Mouse (Mus musculus): Measurements from ENCODE around the gene Cnot3. TPM values are rescaled to one million over a fixed set of nuclear protein-coding genes. Genes with fewer than 3 reads are reported as not detected.

The Cnot3 gene
- 6.9 TPM for polyA plus RNA-seq (2014; fragmentation: Illumina TruSeq; extraction: RNeasy Lipid Tissue Mini Kit (QIAGEN cat#74804); ENCODE audit: low replicate concordance)

DNA sequence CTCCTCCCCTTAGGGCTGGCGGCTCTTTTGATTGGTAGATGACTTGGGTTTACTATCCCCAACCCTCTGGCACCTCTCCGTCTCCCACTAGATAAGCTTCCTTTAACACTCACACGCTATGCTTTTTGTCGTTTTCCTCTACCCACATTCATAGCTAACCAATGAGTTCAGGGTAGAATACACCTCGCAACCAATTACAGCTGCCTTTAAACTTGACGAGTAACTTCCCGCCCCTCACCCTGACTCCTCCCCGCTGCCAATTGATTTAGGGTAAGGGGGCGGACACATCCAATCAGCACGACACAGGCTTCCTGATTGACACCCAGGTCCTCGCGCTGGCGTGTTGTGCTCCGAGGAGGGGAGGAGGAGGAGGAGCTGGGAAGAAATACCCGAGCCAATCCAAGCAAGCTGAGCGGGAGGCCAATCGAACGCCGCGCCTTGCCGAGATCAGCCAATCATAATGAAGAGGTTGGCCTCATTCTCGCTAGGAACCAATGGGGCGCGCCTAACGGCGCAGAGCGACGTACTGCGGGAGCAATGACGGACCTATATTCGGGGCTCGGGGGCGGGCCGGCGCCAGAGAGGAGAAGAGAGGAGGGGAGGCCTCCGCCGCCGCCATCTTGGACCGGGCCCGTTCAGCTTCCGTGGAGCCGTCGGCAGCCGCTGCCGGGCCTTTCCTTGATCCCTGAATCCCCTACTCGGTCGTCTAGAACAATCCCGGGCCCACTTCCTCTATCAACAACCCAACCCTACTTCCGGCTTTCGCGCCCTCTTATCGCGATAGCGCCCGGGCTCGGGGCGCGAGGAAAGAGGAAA, at the start of gene Cnot3:
Cnot3 (plus strand) TSS at position 597 of the 816 bp plus-strand sequence.

DNA sequence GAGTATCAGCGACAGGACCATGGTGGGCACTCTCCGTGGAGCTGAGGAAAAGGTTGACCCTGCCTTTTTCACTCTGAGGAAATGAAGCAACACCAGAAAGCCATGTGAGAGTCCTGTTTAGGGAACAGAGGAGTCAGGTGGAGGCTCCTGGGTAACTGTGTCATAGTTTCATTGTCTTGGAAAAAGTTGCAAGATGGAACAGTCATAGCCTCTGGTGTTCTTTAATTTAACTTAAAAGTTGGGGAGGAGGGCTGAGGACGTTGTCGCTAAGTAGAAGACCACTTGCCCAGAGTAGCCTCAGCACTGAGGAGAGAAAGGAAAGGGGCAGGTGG, 29.0 kb upstream of the Cnot3 start, which contains the start of gene Oscar:
Oscar (minus strand) TSS at position 101 of the 332 bp plus-strand sequence.

DNA sequence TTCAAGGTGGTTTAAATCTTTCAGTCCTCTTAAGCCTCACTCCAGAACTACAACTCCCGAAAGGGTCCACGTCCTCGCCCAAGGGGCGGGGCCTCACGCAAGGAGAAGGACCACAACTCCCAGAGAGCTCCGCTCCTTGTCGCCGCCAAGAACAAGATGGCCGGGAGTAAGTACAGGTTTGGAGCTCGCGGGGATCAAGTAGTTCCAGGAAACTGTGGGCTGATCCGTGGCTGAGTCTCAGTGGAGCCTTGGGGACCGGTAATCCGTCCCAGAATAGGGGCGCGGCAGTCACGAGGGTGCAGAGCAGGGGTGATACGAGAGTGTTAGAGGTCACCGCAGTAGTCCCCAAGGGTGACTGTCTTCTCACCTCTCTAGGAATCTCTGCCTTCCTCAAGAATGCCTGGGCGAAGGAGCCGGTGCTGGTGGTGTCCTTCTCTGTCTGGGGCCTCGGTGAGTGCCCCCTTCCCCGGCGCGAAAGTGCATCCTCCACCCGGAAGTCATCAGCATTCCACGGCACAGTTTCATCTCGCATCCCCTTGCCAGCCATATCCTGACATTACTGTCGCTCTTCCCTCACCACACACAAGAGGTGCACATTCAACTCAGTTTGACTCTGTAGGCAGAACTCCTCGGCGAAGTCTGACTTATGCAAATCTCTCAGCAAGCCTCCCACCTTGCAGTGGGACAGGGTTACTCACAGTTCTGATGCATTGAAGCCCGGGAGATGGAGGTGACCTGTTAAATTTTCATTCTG, 27.6 kb upstream of the Cnot3 start, which contains the start of gene Ndufa3:
Ndufa3 (plus strand) TSS at position 132 of the 754 bp plus-strand sequence.

DNA sequence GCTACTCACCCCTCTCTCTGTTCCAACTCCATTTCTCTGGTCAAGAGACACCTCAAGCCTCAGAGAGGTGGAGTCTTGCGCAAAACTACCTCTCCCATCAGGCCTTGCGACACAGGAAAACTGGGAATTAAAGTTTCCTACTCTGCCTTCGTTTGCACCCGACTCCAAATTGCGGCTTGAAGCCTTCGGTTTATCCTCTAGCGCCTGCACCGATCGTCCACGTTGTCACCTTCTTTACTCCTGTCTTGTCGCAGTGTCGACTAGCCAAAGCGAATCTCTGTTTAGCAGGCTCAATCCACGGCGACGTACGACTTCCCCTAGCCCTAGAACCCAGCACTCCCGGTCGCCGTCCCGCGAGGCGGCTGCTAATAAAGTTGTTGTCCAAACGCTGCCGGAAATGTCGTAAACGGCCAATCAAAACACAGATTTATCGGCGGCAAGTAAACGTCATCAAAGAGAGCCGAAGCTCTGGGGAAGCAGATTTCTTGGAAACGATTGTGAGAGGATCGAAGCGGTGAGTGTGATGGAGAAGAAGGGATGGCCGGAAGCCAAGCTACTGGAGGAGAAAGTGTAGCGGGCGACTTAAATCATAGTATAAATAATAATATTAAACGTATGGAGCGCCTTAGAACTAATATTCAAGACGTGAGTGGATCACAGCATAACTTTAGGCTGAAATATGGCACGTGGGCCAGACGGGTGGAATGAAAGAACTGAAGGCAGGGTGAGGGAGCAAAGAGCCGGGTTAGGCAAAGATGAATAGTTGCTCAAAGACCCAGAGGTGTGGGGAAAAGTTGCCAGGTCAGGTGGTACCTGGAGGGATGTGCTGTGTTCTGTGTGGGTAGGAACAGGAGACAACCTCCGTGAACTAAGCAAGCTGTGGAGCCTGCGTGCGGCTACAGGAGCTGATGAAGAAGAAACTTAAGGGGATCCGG, 15.3 kb upstream of the Cnot3 start, which contains the start of the genes Tfpt and Prpf31:
Tfpt (minus strand) TSS at position 387 of the 935 bp plus-strand sequence.
Prpf31 (plus strand) TSS at position 443 of the 935 bp plus-strand sequence.

DNA sequence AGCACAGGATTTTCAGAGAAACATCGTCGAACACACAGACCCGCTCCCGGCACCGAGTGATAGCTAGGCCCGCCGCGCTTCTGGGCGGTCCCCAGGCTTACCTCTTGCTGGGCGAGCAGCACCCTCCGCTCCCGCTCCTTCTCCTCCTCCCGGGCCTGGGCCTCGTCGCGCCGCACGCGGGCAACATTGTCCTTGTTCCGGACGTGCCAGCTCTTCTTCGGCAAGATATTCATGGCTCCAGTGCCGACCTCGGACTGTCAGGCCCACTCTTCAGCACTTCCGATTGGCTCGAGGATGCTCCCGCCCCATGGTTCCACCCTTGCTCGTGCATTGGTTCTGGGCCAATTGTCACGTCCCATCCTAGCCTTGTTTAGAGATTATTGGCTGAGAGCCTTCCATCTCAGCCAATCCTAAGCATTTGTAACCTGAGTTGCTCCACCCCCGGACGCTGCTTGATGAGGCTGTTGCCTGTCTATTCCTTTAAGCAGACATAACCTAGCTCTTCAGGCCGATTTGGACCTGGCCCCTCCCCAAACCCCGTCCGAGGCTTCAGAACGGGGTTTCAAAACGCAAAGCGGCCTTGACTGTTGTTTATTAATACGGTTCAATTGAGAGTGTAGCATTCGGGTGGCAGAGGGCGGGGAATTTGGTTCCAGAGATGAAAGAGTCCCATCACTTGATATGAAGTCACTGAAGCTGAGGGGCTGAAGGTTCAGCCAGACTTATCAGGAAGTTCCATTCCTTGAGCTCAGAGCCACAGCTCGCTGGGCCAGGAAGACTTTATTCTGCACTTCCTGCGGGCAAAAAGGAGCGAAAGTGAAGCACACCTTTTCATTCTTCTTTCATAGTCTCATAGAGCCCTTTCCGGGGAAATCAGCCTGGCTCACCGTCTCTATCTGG, 20.4 kb downstream of the Cnot3 start, which contains the start of gene Leng1:
Leng1 (minus strand) TSS at position 626 of the 900 bp plus-strand sequence.

DNA sequence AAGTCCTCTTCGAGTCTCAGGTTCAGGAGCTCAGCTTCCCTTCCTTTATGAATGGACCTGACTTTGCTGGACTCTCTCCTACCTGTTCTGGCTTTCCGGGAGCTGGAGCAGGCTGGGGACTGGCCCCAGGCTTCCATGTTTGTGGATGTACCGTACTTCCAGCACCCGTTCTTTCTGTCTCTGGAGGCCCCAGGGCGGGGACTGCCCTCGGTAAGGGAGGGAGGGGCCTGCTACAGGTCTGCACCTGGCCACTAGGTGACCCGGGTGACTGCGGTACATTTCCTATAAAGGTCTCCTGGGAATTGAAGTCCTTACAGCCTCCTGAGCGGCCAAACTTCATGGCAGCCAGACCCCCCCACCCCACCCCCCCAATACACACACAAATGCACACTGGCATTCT, 32.3 kb downstream of the Cnot3 start, which contains the start of gene Tmc4:
Tmc4 (minus strand) TSS at position 212 of the 400 bp plus-strand sequence.

DNA sequence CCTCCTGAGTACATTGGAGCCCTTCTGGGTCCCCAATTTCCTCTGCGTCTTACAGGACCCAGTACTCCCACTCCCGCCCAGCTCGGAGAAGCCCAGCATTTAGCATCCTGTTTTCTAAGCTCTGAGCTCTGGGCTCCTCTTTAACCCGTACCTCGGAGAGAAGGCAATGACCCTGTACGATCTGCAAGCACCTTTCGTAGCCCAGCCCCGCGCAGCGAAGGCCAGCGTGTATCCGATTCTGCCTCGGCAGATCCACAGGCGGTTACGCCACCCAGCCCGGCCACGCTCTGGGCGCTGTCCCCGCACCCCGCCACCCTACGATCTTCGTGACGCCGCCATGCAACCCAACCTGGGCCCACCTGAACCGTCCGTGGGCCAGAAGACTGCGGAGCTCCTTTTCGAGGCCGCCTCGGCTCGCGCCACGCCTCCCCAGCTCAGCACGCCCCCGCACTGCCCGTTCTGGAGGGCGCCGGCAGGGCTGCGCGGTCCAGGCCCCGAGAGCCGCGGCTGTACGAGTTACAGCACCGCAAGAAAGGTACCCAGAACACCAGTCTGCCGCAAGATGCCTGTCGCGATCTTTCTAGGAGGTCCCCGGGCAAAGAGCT, 47.4 kb downstream of the Cnot3 start, which contains the start of gene Tsen34:
Tsen34 (plus strand) TSS at position 482 of the 605 bp plus-strand sequence.

DNA sequence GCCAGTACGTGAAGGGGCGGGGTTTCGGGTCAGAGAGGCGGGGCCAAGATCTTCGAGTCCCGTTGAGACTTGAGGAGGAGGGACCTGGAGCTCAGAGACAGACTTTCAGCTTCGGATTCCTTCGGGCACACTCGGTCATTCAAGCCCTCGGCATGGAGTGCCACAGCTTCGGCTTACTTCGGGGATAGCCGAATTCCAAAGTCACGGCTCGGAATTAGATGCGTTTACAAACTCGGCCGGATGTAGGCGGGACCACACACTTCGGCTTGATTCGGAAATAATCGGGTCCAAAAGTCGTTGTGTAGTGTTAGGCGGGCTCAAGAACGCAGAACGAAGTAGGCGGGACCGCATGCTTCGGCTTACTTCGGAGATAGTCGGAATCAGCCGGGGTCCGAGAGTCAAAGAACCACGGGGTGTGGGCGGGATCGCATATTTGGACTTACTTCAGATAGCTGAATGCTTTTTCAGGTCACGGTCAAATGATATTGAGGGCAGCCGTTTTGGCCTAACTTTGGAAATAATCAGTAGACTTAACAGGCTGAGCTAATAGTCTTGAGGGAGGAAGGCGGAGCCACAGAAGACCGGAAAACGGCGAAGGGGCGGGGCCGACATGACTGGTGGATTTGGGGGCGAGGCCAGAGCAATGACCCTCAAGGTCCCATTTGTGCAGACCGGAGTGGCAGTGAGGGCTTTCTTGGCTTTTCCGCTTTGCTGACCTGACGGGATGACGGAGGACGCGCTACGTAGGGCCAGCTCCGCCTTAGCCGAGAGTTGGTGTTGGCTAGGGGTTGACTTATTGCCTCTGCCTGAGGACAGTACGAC, 48.1 kb downstream of the Cnot3 start, which contains the start of gene Mboat7:
Mboat7 (minus strand) TSS at position 537 of the 822 bp plus-strand sequence.

DNA sequence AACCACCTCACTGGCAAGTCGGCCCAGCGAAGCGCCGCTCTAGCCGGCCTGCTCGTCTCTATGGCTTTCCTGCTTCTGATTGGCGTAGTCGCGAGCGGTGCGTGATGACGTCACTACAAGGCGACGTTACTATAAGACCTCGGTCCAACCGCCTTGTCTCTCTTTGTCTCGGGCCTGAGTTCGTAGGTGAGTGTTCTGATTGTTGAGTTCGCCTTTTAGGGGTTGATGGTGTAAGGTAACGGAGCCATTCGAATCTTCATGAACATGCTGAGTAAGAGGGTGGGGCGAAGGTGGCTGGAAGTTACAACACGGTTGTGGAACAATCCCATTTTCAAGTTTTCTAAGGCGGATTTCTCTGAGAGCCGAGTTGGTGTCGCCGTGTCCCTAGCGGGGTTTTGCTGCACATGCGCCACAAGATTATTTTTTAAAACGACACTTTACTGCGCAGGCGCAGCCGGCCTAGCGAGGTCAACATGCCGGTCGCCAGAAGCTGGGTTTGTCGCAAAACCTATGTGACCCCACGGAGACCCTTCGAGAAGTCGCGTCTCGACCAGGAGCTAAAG, 58.9 kb downstream of the Cnot3 start, which contains the start of gene Rps9:
Rps9 (plus strand) TSS at position 115 of the 563 bp plus-strand sequence.

Other genes with a start within 250 kb of the Cnot3 start
- gene Cacng6, start 221.1 kb upstream of the Cnot3 start, polyA plus RNA-seq (2014; fragmentation: Illumina TruSeq; extraction: RNeasy Lipid Tissue Mini Kit (QIAGEN cat#74804); ENCODE audit: low replicate concordance) = not detected
- not detected for gene Tarm1, start 142.6 kb upstream of the Cnot3 start, polyA plus RNA-seq (2014; fragmentation: Illumina TruSeq; extraction: RNeasy Lipid Tissue Mini Kit (QIAGEN cat#74804); ENCODE audit: low replicate concordance)
- gene Oscar, start 29.1 kb upstream of the Cnot3 start, polyA plus RNA-seq (2014; fragmentation: Illumina TruSeq; extraction: RNeasy Lipid Tissue Mini Kit (QIAGEN cat#74804); ENCODE audit: low replicate concordance) = not detected
- 9.0 TPM for gene Ndufa3, start 27.9 kb upstream of the Cnot3 start, polyA plus RNA-seq (2014; fragmentation: Illumina TruSeq; extraction: RNeasy Lipid Tissue Mini Kit (QIAGEN cat#74804); ENCODE audit: low replicate concordance)
- not detected for gene Tfpt, start 15.3 kb upstream of the Cnot3 start, polyA plus RNA-seq (2014; fragmentation: Illumina TruSeq; extraction: RNeasy Lipid Tissue Mini Kit (QIAGEN cat#74804); ENCODE audit: low replicate concordance)
- 9.5 TPM for gene Prpf31, start 15.3 kb upstream of the Cnot3 start, polyA plus RNA-seq (2014; fragmentation: Illumina TruSeq; extraction: RNeasy Lipid Tissue Mini Kit (QIAGEN cat#74804); ENCODE audit: low replicate concordance)
- gene Leng1, start 20.6 kb downstream of the Cnot3 start, polyA plus RNA-seq (2014; fragmentation: Illumina TruSeq; extraction: RNeasy Lipid Tissue Mini Kit (QIAGEN cat#74804); ENCODE audit: low replicate concordance) = 5.8 TPM
- gene Tmc4, start 32.3 kb downstream of the Cnot3 start, polyA plus RNA-seq (2014; fragmentation: Illumina TruSeq; extraction: RNeasy Lipid Tissue Mini Kit (QIAGEN cat#74804); ENCODE audit: low replicate concordance) = 95.7 TPM
- 5.3 TPM for gene Tsen34, start 47.6 kb downstream of the Cnot3 start, polyA plus RNA-seq (2014; fragmentation: Illumina TruSeq; extraction: RNeasy Lipid Tissue Mini Kit (QIAGEN cat#74804); ENCODE audit: low replicate concordance)
- 42.7 TPM for gene Mboat7, start 48.3 kb downstream of the Cnot3 start, polyA plus RNA-seq (2014; fragmentation: Illumina TruSeq; extraction: RNeasy Lipid Tissue Mini Kit (QIAGEN cat#74804); ENCODE audit: low replicate concordance)
- gene Rps9, start 58.7 kb downstream of the Cnot3 start, polyA plus RNA-seq (2014; fragmentation: Illumina TruSeq; extraction: RNeasy Lipid Tissue Mini Kit (QIAGEN cat#74804); ENCODE audit: low replicate concordance) = 14.3 TPM
- 4.3 TPM for gene Pirb, start 75.1 kb downstream of the Cnot3 start, polyA plus RNA-seq (2014; fragmentation: Illumina TruSeq; extraction: RNeasy Lipid Tissue Mini Kit (QIAGEN cat#74804); ENCODE audit: low replicate concordance)
- gene Gm15448, start 180.4 kb downstream of the Cnot3 start, polyA plus RNA-seq (2014; fragmentation: Illumina TruSeq; extraction: RNeasy Lipid Tissue Mini Kit (QIAGEN cat#74804); ENCODE audit: low replicate concordance) = not detected
- 2.0 TPM for gene Pira2, start 199.8 kb downstream of the Cnot3 start, polyA plus RNA-seq (2014; fragmentation: Illumina TruSeq; extraction: RNeasy Lipid Tissue Mini Kit (QIAGEN cat#74804); ENCODE audit: low replicate concordance)